Mouse (Mus musculus) lung, postnatal 0 days (tissue): ENCODE data around the gene Hdc.

Source experiments
- CTCF ChIP-seq: IDR thresholded peaks from 2 replicates; pipeline ENCODE4 v1.5.1; 2016; ENCODE audit warnings: antibody characterized with exemption, mild to moderate bottlenecking
- EP300 ChIP-seq: IDR thresholded peaks from 2 replicates; pipeline ENCODE4 v1.6.1; 2016; ENCODE audit warnings: antibody characterized with exemption, mild to moderate bottlenecking, control low read depth

- TF ChIP-seq CTCF (no peak), EP300 (no peak)
Measured at GRCm38 (mm10) chr2:126601918-126602600, 17.0 kb downstream of the Hdc start.
